Mouse (Mus musculus) heart, adult 8-10 months (tissue): Measurements from ENCODE around the gene Gm20911. TPM values are rescaled to one million over a fixed set of nuclear protein-coding genes. Genes with fewer than 3 reads are reported as not detected.
"Not testable (repeated sequence)": the region's sequence is repeated elsewhere in the genome, so short reads cannot be mapped to it uniquely, and the experiment has no call there.

ENCODE experiments used
- DNase-seq: peaks from one replicate; pipeline ENCODE4 v3.0.0; 2022; ENCODE audit warnings: low spot score
- total RNA-seq, 4 experiments: library from RNA; stranded (reverse); gene quantifications; 2 replicates each; pipeline ENCODE4 v1.2.4; 2022

The Gm20911 gene
- not detected for total RNA-seq

- not testable (repeated sequence) for DNase-seq
Observed at GRCm38 (mm10) chrY:81457707-81458106, at the start of gene Gm20911. TSS of gene Gm20911 (plus strand) at chrY:81458007.
